10 mouse cellular contexts compared by ENCODE assay signal in the genomic region with DNA sequence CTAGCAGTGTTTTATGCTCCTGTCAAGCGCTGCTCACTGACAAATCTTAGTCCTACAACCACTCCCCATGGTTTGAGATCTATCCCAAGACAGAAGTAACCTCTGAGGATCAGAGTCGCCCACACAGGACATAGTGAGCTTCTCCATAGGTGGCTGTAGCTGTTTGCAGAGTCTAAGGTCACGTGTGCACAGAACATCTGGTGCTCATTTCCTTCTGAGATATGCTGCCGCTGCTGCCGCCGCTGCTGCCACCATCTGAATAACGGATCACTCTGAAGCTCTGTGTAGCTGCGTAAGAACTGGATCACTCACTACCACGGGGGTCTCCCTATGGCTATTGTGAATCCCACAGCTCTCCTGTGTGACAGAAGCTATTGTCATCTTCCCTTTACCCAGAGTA.
DNase-seq lines count a peak whose midpoint lies in the region; ATAC-seq lines count a peak whose summit lies in the region.
"Had no signal": no experiment of that assay in that cellular context is flagged by ENCODE, and none has a peak within 500 bp of the region (broad histone marks: within the 10 kb centered on the region; RNA-seq: fewer than 3 reads in every experiment).

No protein-coding gene starts in this region.

- H3K27ac ChIP-seq in kidney, embryonic 16.5 days (ENCODE audit: low read length): peak overlapping the region; percentile 69; the same call in 1 of the 2 replicates
- H3K27ac ChIP-seq in heart, embryonic 15.5 days: 0 out of 2 replicates have a peak overlapping the region, but pooled peaks have one; percentile 16
- 0 out of 2 replicates have a peak overlapping the region, but pooled peaks have one; percentile 23 for H3K27ac ChIP-seq in neural tube, embryonic 11.5 days (ENCODE audit: low read depth, low read length)
- H3K27ac ChIP-seq: left cerebral cortex, adult 2 months had no signal

- H3K4me2 ChIP-seq in kidney, embryonic 16.5 days (replicated peaks; ENCODE audit: low read depth, low read length): no peak overlapping the region
- no peak overlapping the region for H3K4me2 ChIP-seq in heart, embryonic 15.5 days
- H3K4me2 ChIP-seq in neural tube, embryonic 11.5 days (ENCODE audit: low read depth): no peak overlapping the region

- H3K9me3 ChIP-seq in kidney, embryonic 16.5 days (ENCODE audit: low read length): peaks cover 5% of the 10 kb centered on the region; the same call in 1 of the 2 replicates
- H3K9me3 ChIP-seq in heart, embryonic 15.5 days (replicated peaks): no peaks in the 10 kb centered on the region
- no peaks in the 10 kb centered on the region for H3K9me3 ChIP-seq in neural tube, embryonic 11.5 days (ENCODE audit: control insufficient read depth, low read length)

- no peak for DNase-seq in kidney, adult 18-20 months
- DNase-seq in neural tube, embryonic 11.5 days (ENCODE audit: low spot score): peak; percentile 46
- no peak for DNase-seq in spleen, adult 18-20 months
- DNase-seq in adrenal gland, adult 8-10 months: no peak
- DNase-seq in adrenal gland, postnatal 10 days: no peak
- DNase-seq: cerebellum, adult 11-12 months had no signal

- 0 out of 2 replicates have a peak, but pooled peaks cover 2% of the 10 kb centered on the region for H3K36me3 ChIP-seq in kidney, embryonic 16.5 days (ENCODE audit: insufficient read depth, low read length)
- no peaks in the 10 kb centered on the region for H3K36me3 ChIP-seq in heart, embryonic 15.5 days
- no peaks in the 10 kb centered on the region for H3K36me3 ChIP-seq in neural tube, embryonic 11.5 days (ENCODE audit: control insufficient read depth, insufficient read depth, low read length)

- 20% methylated on average over 9 of the region's 9 CpGs for WGBS in kidney, embryonic 16.5 days
- WGBS in heart, embryonic 15.5 days: 25% methylated on average over 9 of the region's 9 CpGs
- 45% methylated on average over 9 of the region's 9 CpGs for WGBS in neural tube, embryonic 11.5 days

- 0 out of 2 replicates have a peak overlapping the region, but pooled peaks have one; percentile 8 for H3K9ac ChIP-seq in kidney, embryonic 16.5 days (replicated peaks; ENCODE audit: low read length)
- H3K9ac ChIP-seq in heart, embryonic 15.5 days: no peak overlapping the region
- H3K9ac ChIP-seq in neural tube, embryonic 11.5 days (ENCODE audit: low read length): no peak overlapping the region

- H3K27me3 ChIP-seq in kidney, embryonic 16.5 days (ENCODE audit: insufficient read depth, low read length): no peaks in the 10 kb centered on the region
- no peaks in the 10 kb centered on the region for H3K27me3 ChIP-seq in heart, embryonic 15.5 days
- no peaks in the 10 kb centered on the region for H3K27me3 ChIP-seq in neural tube, embryonic 11.5 days (ENCODE audit: control insufficient read depth, insufficient read depth, low read length)

- ATAC-seq in kidney, embryonic 16.5 days (ENCODE audit: low FRiP score, low TSS enrichment): peak; percentile 75
- peak; percentile 78 for ATAC-seq in activated CD4-positive, CD25-positive, alpha-beta regulatory T cell, adult 4 months
- 0 out of 2 replicates have a peak, but pooled peaks have one; percentile 47 for ATAC-seq in heart, embryonic 15.5 days (replicated peaks; ENCODE audit: insufficient number of reproducible peaks, insufficient read depth, low FRiP score, low read depth)
- no peak for ATAC-seq in neural tube, embryonic 11.5 days (ENCODE audit: insufficient read depth, low FRiP score, low TSS enrichment)

- no peak overlapping the region for H3K4me3 ChIP-seq in kidney, embryonic 16.5 days (ENCODE audit: low read length)
- no peak overlapping the region for H3K4me3 ChIP-seq in heart, embryonic 15.5 days
- H3K4me3 ChIP-seq in neural tube, embryonic 11.5 days (ENCODE audit: low read depth, low read length): no peak overlapping the region
- H3K4me3 ChIP-seq: left cerebral cortex, adult 2 months had no signal

- H3K4me1 ChIP-seq in kidney, embryonic 16.5 days (ENCODE audit: insufficient read depth, low read length): peaks cover 19% of the 10 kb centered on the region
- H3K4me1 ChIP-seq in heart, embryonic 15.5 days (replicated peaks): peaks cover 18% of the 10 kb centered on the region
- H3K4me1 ChIP-seq in neural tube, embryonic 11.5 days (ENCODE audit: control insufficient read depth, insufficient read depth, low read length): no peaks in the 10 kb centered on the region

Comparison
In these comparisons a context has a peak if more than half of its experiments do, and no peak if none do; other contexts are left out.
1. H3K27ac ChIP-seq: peak in every context shown above with its lines; median percentile 69 in kidney, embryonic 16.5 days; 23 in neural tube, embryonic 11.5 days; 16 in heart, embryonic 15.5 days.